Mouse (Mus musculus): ENCODE measurements around the gene Nop58. TPM values are rescaled to one million over a fixed set of nuclear protein-coding genes. Genes with fewer than 3 reads are reported as not detected.

Nop58 gene
- polyA plus RNA-seq, 1 experiment from 2014 or later: 203 TPM

DNA sequence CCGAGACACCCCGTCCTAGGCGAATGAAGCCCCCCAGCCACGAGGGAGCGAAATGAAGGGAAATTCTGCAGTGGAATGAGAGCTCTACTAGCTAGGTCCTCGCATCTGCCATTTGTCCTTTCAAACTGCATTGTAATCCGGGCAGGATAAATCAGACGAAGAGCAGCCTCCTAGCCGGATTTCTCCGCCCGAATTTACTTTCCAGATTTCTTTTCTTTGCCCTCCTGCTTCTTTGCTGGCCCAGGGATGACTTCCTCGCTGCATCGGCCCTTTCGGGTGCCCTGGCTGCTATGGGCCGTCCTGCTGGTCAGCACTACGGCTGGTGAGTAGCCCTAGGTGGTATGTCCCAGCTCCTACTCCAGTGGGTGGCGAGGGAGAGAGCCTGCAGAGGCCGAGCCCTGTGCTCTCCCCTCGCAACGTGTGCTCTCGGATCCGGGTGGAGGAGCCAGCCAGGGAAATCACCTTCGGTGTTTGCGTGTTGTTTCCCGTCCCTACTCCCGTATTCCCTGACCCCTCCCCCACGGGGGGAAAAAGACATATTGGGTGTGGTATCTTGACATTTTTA, 79.7 kb downstream of the Nop58 start:
- Histone ChIP-seq H3K9ac (peak overlapping the region; percentile 90), H3K27me3 (no peaks in the 10 kb centered on the region), H3K4me3 (peak overlapping the region; percentile 94), H3K36me3 (no peaks in the 10 kb centered on the region), H3K4me2 (replicated peaks) (peak overlapping the region; percentile 77), H3K27ac (peak overlapping the region; percentile 100), H3K4me1 (peaks cover 15% of the 10 kb centered on the region), H3K9me3 (replicated peaks) (no peaks in the 10 kb centered on the region)
- WGBS: 0% methylated on average over 27 of the region's 27 CpGs
- ATAC-seq (ENCODE audit: low FRiP score): no peak

DNA sequence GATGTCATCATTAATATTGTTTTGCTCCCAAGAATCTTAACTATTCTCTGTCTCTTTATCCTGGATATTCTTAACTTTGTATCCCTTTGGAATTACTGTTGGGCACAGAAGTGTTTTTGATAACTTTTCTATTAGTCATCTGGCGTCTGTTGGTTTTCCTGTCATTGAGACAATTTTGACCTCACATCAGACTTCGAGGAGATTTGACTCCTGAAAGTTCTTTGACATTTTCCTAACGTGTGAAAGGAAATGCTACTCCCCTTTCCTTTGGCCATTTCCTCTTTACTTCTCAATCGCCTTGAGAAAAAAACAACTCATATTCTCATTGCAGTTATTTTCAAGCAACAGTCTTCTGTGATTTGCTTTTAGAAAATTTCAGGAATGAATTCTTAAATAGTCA, 80.5 kb downstream of the Nop58 start:
- H3K4me3 ChIP-seq: peak overlapping the region; percentile 94
- no peaks in the 10 kb centered on the region for H3K9me3 ChIP-seq (replicated peaks)
- WGBS: 9% methylated on average over 4 of the region's 4 CpGs
- H3K9ac ChIP-seq: peak overlapping the region; percentile 47; the same call in 1 of the 2 replicates
- H3K4me2 ChIP-seq (replicated peaks): peak overlapping the region; percentile 77
- no peak overlapping the region for H3K27ac ChIP-seq
- no peaks in the 10 kb centered on the region for H3K27me3 ChIP-seq
- no peak for ATAC-seq (ENCODE audit: low FRiP score)
- peaks cover 15% of the 10 kb centered on the region for H3K4me1 ChIP-seq
- no peaks in the 10 kb centered on the region for H3K36me3 ChIP-seq

DNA sequence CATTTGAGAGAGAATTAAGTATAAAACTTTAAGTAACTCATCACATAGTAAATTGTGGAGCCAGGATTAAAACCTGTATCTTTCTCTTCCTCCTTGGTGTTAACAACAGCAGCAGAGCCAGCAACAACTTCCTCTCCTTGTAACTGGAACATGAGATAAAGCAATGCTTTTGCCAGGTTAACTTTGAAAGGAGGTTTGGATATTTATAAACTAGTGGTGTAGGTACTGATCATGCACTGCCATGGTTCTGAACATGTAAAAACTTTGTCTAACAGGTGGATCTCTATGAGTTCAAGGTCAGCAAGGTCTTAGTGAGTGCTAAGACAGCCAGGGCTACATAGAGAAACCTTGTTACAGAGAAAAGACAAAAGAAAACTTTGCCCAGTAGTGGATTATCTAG, 81.9 kb downstream of the Nop58 start:
- Histone ChIP-seq H3K9me3 (replicated peaks) (no peaks in the 10 kb centered on the region), H3K4me1 (peaks cover 24% of the 10 kb centered on the region), H3K4me2 (replicated peaks) (peak overlapping the region; percentile 70), H3K4me3 (peak overlapping the region; percentile 26), H3K9ac (peak overlapping the region; percentile 32; the same call in 1 of the 2 replicates), H3K27me3 (no peaks in the 10 kb centered on the region), H3K27ac (no peak overlapping the region), H3K36me3 (no peaks in the 10 kb centered on the region)
- ATAC-seq (ENCODE audit: low FRiP score): no peak

Other genes with a start within 250 kb of the Nop58 start
- gene Fzd7, start 202.5 kb upstream of the Nop58 start, polyA plus RNA-seq (2016; fragmentation: Nextera tagmentation; extraction: Ambion mirVana): 19.0 and 19.4 TPM in 2 replicates
- 6.0 and 9.4 TPM in 2 replicates for gene Gm973, start 168.7 kb upstream of the Nop58 start, polyA plus RNA-seq (2016; fragmentation: Nextera tagmentation; extraction: Ambion mirVana)
- gene Sumo1, start 14.1 kb upstream of the Nop58 start, polyA plus RNA-seq (2016; fragmentation: Nextera tagmentation; extraction: Ambion mirVana): 415 and 441 TPM in 2 replicates
- gene Bmpr2, start 78.4 kb downstream of the Nop58 start, polyA plus RNA-seq (2016; fragmentation: Nextera tagmentation; extraction: Ambion mirVana): 12.5 and 13.7 TPM in 2 replicates
- 34.5 and 38.0 TPM in 2 replicates for gene Fam117b, start 228.0 kb downstream of the Nop58 start, polyA plus RNA-seq (2016; fragmentation: Nextera tagmentation; extraction: Ambion mirVana)

All from hindbrain, embryonic 12.5 days (tissue).